Mouse (Mus musculus): Measurements from ENCODE around the gene Porcn.

Porcn gene

DNA sequence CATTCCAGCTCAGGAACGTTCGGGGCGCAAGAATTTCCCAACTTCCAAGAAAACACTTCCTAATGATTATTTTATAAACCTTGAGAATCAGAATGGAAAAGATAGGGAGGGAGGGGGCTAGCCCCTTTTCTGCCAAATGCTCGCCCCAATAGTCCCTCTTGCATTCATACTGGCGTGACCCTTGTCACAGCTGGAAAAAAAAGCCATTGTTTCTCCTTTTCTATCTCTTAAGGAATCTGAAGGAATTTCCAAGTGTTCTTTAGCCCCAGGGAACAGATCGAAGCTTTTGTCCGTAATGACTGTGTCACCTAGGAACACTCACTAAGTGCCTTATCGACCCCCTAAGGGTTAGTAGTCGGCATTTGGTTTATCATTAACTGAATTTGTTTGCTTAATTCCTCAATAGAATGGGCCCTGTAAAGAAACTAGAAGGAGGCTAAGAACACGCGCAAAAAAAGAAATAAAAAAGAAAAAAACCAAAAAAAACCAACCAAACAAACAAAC, 421 bp upstream of the Porcn start:
- no peak for DNase-seq (ENCODE audit: low spot score in 2 of 2)

DNA sequence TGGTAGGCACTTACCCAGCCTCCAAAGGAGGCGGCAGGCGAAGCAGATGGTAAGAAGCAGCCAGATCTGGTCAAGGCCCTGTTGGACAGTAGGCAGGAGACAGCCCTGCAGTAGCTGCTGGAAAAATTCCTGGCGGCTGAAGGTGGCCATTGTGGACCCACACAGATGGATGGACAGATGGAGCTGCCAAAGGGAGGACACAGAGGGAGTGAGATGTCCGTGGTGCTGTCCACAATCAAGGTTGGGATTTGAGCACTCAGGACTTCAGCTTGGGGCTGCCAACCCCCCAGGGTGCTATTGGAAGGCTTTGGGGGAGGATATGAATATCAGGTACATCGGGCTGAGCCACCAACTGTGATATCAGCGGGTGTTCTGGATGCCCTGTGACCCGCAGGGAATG, 774 bp downstream of the Porcn start:
- DNase-seq (ENCODE audit: low spot score in 2 of 2), result no peak

DNA sequence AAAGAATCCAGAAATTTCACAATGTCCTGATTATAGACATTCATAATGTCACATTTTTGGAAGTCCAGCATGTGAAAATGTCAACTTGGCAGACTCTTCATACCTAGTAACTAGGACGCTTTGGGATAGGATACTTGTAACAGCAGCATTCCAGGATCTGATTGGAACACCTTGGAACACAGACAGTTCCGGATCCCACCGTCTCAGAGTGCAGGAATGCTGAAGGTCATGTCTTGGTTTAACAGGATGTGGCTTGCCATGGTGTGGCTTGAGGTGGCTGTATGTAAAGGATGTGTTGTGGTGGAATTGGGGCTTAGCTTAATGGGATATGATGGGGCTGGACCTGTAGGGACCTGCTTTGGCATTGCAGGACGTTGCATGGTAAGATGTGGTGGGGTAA, 1.2 kb downstream of the Porcn start:
- no peak for DNase-seq (ENCODE audit: low spot score in 2 of 2)

- no peak for DNase-seq (ENCODE audit: low spot score in 2 of 2)
These were observed 2.2 kb downstream of the Porcn start for GRCm38 (mm10) chrX:8204076-8204475.

DNA sequence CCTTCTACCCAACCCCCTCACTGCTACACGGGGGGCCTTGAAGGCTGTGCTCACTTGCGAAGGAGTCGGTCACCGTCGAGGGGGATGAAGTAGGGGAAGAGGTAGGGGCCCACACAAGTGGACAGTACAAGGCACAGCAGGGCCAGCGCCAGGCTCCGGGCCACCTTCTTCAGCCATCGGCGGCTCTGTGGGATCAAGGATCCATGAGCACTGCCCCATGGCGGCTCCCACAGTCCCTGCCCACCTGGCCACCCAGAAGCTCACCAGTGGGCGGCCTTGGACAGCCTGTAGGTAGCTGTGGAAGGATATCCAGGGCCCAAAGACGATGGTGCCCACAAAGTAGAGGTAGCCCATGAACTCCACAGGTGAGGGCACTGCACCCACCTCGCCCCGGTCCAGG, 3.2 kb downstream of the Porcn start:
- no peak for DNase-seq (ENCODE audit: low spot score in 2 of 2)

DNA sequence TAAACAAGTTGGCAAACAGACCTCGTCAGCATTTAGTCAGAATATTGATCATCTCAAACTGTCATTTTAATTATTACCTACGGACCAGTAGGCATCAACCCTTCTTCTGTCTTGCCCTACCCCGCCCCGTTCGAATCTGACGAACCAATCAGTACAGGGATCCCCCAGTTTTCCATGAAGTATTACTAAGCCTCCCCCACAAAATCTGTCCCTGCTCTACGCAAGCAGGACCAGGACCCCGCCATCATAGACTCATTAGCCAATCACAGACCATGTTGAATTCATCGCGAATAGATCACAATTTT, 13.0 kb downstream of the Porcn start, which contains the start of gene Ebp:
Gene Ebp (minus strand): TSS at position 94 of the 305 bp plus-strand sequence.
- DNase-seq (ENCODE audit: low spot score in 2 of 2), result peak; percentile 31 to 33

GRCm38 (mm10) chrX:8192640-8193418, 13.5 kb downstream of the Porcn start:
- DNase-seq (ENCODE audit: low spot score in 2 of 2), result peak; percentile 69 to 75

DNA sequence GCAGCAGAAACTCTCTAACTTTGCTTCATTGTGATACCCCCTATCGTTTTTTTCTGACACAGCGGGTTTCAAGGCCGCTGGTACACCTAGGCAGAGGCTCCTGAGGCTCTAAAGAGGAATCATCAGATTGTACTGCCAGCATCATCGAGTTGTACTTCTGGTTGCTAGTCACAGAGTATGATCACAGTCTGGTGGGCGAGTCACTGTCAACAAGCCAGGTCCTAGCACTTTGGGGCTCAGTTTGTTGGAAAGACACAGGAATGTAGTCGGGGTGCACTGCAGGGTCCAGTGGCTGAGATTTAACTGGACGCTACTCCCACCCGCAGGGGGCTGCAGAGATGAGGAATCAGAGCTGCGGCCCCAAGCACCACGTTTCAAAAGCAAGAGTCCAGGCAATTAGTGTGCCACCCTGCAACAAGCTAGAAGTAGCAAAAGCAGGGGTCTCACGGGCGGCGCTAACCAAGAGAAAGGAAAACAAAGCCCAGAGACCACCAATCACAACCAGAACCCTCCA, 14.1 kb downstream of the Porcn start:
- DNase-seq (ENCODE audit: low spot score in 2 of 2), result no peak

DNA sequence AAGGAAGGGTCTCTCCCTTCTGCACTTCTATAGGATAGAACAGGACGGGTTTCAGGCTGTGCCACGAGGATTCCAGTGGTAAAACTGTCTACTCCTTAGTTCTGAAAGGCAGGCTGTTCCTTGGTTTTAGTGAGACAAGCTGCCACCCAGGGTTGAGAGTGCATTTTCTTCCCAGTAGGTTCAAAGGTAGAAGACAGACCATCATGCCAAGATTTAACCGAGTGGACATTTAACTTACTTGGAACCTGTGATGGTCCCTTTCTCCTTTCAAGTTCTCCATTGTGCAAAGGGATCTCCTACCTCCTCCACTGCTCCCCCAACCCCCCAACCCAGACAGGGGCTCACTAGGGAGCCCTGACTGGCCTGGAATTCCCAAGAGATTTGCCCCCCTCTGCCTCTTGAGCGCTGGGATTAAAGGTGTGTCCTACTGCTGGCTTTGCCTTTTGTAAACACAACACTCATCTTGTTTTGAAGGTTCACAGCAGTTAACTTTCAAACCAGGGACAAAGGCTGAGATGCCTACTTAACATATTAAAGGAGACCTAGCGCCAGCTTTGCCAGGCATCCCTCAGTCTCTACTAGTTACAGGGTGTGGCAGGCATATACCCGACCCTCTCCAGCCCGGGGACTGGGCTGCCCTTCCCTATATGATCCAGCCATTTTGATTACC, 23.3 kb downstream of the Porcn start:
- no peak for DNase-seq (ENCODE audit: low spot score in 2 of 2)

DNA sequence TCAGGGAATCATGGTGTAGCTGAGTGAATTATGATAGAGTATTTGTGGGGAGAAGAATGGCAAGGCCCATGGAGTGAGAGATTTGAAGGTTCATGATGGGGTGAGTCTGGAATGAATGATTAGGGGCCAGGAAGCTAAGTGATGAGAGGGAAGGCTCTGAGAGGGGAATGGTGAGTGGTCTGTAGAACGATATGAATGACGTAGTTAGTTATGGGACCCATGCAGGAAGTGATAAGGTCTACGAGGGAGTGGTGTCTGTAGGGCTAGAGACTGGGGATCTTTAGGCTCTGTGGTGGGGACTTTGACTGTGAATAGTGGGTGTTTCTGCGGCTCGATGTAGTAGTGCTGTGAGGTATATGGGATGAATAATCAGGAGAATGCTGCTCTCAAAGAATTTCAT, 26.7 kb downstream of the Porcn start:
- DNase-seq (ENCODE audit: low spot score in 2 of 2), result no peak

- DNase-seq (ENCODE audit: low spot score in 2 of 2), result no peak
These were observed 27.5 kb downstream of the Porcn start for GRCm38 (mm10) chrX:8178871-8179270.

DNA sequence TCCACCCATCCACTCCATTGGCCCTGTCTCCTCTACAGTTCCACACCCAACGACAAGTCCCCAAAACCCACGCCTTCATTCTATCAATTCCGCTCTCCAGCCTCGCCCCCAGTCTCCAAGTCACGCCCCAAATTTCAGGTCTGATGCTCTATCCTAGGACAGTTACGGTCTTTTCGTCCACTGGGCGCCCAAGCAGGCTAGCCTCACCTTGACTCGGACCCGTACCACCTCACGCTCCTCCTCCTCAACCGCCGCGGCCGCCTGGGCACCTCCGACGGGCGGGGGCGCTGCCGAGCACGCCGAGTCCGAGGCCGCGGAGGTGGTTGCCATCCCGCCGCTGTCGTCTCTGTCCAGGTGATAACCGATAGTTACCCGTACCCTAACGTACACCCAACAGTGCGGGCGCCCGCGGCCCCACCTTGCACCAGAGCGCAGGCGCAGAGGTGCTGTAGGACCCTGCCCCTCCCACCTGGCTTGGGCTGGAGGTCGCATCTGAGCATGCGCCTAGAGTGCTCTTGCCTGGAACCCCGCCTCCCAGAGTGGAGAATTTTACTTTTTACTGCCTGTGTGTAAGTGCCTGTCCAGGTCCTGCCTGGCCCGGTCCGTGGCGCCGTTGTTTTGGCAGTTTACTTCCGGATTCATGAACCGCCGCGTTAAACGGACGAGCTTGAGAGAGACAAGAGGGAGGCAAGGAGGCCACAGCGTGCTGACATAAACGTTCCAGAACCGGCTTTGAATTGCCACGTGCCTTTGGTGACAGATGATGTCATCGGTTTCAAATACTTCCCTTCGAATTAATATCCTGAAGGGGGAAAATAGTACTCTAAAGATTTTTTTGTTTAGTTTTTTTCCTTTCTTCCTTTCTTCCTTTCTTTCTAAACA, 30.6 kb downstream of the Porcn start, which contains the start of gene Tbc1d25:
Gene Tbc1d25 (minus strand): TSS at position 678 of the 882 bp plus-strand sequence.
- peak; percentile 69 to 77 for DNase-seq (ENCODE audit: low spot score in 2 of 2)

GRCm38 (mm10) chrX:8175169-8175503, 31.2 kb downstream of the Porcn start:
- DNase-seq (ENCODE audit: low spot score in 2 of 2), result no peak

DNA sequence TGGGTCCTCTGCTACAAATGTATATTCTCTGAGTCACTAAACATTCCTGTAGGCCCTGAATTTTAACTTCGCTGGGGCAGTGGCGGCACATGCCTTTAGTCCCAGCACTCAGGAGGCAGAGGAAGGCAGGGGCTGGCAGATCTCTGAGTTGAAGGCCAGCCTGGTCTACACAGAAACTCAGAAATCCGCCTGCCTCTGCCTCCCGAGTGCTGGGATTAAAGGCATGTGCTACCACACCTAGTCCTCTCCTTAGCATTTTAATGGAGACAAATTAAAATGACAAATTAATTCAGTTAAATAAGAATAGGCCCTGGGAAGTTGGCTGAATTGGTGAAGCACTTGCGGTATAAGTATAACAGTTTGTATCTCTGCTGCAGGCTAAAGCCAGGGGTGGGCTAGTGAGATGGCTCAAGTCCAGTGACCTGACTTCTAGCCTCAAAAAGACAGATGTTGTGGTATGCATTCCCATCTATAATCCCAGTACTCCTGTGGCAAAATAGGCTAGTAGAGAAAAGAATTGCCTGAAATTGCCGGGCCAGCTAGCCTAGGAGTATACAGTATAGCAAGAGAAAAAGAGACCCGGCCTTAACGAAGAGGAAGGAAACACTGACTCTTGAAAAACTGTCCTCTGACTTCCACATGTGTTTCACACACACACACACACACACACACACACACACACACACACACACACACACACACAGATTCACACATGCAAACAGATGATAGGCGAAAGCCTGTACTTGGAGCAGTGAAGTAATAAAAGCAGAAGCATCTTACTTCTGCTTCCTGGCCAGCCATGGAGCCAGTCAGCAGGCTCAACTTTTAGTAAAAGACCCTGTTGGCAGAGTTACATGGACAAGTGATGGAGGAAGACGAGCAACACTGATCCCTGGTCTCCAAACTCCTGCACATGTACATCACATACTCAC, 38.3 kb downstream of the Porcn start:
- DNase-seq (ENCODE audit: low spot score in 2 of 2), result no peak

DNA sequence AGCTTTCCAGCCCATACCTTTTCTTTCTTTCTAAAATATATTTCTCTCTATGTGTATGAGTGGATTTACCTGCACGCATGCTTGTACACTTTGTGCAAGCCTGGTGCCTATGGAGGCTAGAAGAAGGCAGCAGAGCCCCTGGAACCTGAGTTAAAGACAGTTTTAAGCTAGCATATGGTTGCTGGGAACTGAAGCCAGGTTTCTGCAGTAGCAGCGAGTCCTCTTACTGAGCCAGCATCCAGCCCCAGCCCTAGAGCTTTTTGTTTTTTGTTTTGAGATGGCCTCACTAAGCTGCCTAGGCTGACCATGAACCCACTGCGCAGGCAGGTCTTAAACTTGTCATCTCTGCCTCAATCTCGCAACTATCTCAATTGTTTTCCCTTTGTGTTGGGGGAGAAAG, 41.9 kb downstream of the Porcn start:
- no peak for DNase-seq (ENCODE audit: low spot score in 2 of 2)

DNA sequence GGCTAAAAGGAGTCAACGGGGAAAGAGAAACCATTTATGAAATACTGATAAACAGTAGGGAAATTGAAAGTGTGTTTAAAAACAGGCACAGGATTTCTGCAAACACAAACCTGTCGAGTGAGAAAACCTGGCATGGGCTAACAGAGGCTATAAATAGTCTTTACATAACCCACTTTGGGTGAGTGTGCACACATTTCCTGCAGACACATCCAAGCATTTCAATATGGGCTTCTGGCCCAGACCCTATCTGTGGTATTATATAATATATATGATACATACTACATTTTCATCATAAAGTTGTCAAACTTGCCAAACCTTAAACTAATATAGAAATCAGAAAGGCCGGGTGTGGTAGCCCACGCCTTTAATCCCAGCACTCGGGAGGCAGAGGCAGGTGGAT, 43.2 kb downstream of the Porcn start:
- no peak for DNase-seq (ENCODE audit: low spot score in 2 of 2)

- peak; percentile 80 to 84 for DNase-seq (ENCODE audit: low spot score in 2 of 2)
These were observed 61.0 kb downstream of the Porcn start, which contains the start of gene Rbm3 for GRCm38 (mm10) chrX:8145153-8145991. Gene Rbm3, minus strand, starts transcription at chrX:8145880.

All from frontal cortex, postnatal 10 days (tissue).